Mouse (Mus musculus) kidney, embryonic 16.5 days (tissue): ENCODE results near the gene Olfr1441. TPM values are rescaled to one million over a fixed set of nuclear protein-coding genes. Genes with fewer than 3 reads are reported as not detected.

Source experiments
- ATAC-seq: fragments of 200-750 bp; cut with Nextera tagmentation; 2 replicates; pipeline ENCODE4 v1.8.0; 2017; ENCODE audit warnings: moderate TSS enrichment; ENCODE audit not compliant: low FRiP score, low TSS enrichment
- H3K27ac ChIP-seq: fragments of 300-500 bp; sonication (generic); 2 replicates; pipeline ENCODE4 v1.5.1; 2014; ENCODE audit warnings: low read length
- H3K27me3 ChIP-seq: fragments of 300-500 bp; sonication (generic); 2 replicates; pipeline ENCODE4 v1.6.1; 2014; ENCODE audit warnings: low read length, control low read depth, mixed read lengths; ENCODE audit not compliant: insufficient read depth
- H3K36me3 ChIP-seq: fragments of 300-500 bp; sonication (generic); 2 replicates; pipeline ENCODE4 v1.6.1; 2014; ENCODE audit warnings: low read length, control low read depth, mixed read lengths; ENCODE audit not compliant: insufficient read depth
- H3K4me1 ChIP-seq: fragments of 300-500 bp; sonication (generic); 2 replicates; pipeline ENCODE4 v1.6.1; 2014; ENCODE audit warnings: low read length, control low read depth, mixed read lengths; ENCODE audit not compliant: insufficient read depth
- H3K4me2 ChIP-seq: fragments of 300-500 bp; sonication (generic); replicated peaks from 2 replicates; pipeline ENCODE4 v1.6.1; 2014; ENCODE audit warnings: low read depth, low read length
- H3K4me3 ChIP-seq: fragments of 300-500 bp; sonication (generic); 2 replicates; pipeline ENCODE4 v1.5.1; 2014; ENCODE audit warnings: mild to moderate bottlenecking, low read length
- H3K9ac ChIP-seq: fragments of 300-500 bp; sonication (generic); replicated peaks from 2 replicates; pipeline ENCODE4 v1.6.1; 2014; ENCODE audit warnings: low read length
- H3K9me3 ChIP-seq: fragments of 300-500 bp; sonication (generic); 2 replicates; pipeline ENCODE4 v1.6.1; 2016; ENCODE audit warnings: low read length, control low read depth
- WGBS: fragments of 180-500 bp; shearing (Covaris S2); extraction: QIAGEN DNeasy Blood & Tissue Kit; methylation state at CpG from one replicate; pipeline ENCODE4 v1.1.7; 2014; 5-methylcytosine and 5-hydroxymethylcytosine counted together
- polyA plus RNA-seq: library from polyadenylated mRNA; unstranded; fragments of >200 nt; fragmentation: Nextera tagmentation; extraction: Ambion mirVana; gene quantifications from 2 replicates; pipeline ENCODE4 v1.2.1, GENCODE M21; 2015

The Olfr1441 gene
- polyA plus RNA-seq, 1 experiment from 2014 or later = not detected

- H3K9me3 ChIP-seq = no peaks in the 10 kb centered on the region
- WGBS = 77% methylated on average over 11 of the region's 11 CpGs
- H3K27me3 ChIP-seq = no peaks in the 10 kb centered on the region
- no peak for ATAC-seq
- H3K27ac ChIP-seq = no peak within 1 kb of the TSS
- H3K4me3 ChIP-seq = no peak within 1 kb of the TSS
- H3K4me1 ChIP-seq = no peaks in the 10 kb centered on the region
- H3K9ac ChIP-seq = no peak within 1 kb of the TSS
- no peak within 1 kb of the TSS for H3K4me2 ChIP-seq
- H3K36me3 ChIP-seq = no peaks in the 10 kb centered on the region
Observed at GRCm38 (mm10) chr19:12460282-12461249, 43.3 kb downstream of the Olfr1441 start, which contains the start of gene Mpeg1. Gene Mpeg1 (plus strand): TSS chr19:12460779.

- no peak overlapping the region for H3K27ac ChIP-seq
- WGBS = 69% methylated on average over 7 of the region's 7 CpGs
- H3K9ac ChIP-seq = no peak overlapping the region
- H3K9me3 ChIP-seq = no peaks in the 10 kb centered on the region
- no peak for ATAC-seq
- no peak overlapping the region for H3K4me2 ChIP-seq
- no peak overlapping the region for H3K4me3 ChIP-seq
- H3K27me3 ChIP-seq = no peaks in the 10 kb centered on the region
- no peaks in the 10 kb centered on the region for H3K4me1 ChIP-seq
- no peaks in the 10 kb centered on the region for H3K36me3 ChIP-seq
Observed at GRCm38 (mm10) chr19:12462851-12463721, 45.9 kb downstream of the Olfr1441 start.

GRCm38 (mm10) chr19:12463722-12464035, 46.4 kb downstream of the Olfr1441 start:
- H3K27me3 ChIP-seq = no peaks in the 10 kb centered on the region
- no peak overlapping the region for H3K27ac ChIP-seq
- 36% methylated on average over 1 of the region's 1 CpGs for WGBS
- H3K9me3 ChIP-seq = no peaks in the 10 kb centered on the region
- H3K4me2 ChIP-seq = no peak overlapping the region
- H3K9ac ChIP-seq = no peak overlapping the region
- H3K4me3 ChIP-seq = no peak overlapping the region
- H3K4me1 ChIP-seq = no peaks in the 10 kb centered on the region
- H3K36me3 ChIP-seq = 0 out of 2 replicates have a peak, but pooled peaks cover 3% of the 10 kb centered on the region
- peak; percentile 58; the same call in 1 of the 2 replicates for ATAC-seq

DNA sequence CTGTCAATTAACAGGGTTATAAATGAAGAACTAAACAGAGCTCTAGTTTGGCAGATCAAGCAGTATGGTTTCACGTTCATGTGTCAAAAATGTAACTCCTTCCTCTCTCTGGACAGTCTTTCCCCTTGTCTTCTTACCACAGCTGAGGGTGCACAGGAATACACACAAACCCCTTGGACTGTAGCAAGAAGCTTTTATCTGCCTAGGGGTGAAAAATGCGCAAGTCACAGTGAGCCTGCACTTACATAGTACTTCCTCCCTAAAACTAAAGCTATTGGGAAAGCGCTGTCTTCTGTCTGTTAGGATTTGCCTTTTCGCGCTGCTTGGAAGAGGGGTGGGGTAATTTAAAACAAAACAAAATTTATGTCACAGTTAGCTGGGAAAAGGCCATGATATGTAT, 46.9 kb downstream of the Olfr1441 start:
- Histone ChIP-seq H3K4me3 (no peak overlapping the region), H3K4me1 (no peaks in the 10 kb centered on the region), H3K27me3 (no peaks in the 10 kb centered on the region), H3K9me3 (no peaks in the 10 kb centered on the region), H3K9ac (no peak overlapping the region), H3K27ac (no peak overlapping the region), H3K4me2 (no peak overlapping the region), H3K36me3 (peaks cover 6% of the 10 kb centered on the region; the same call in 1 of the 2 replicates)
- WGBS = 81% methylated on average over 5 of the region's 5 CpGs
- ATAC-seq = no peak

DNA sequence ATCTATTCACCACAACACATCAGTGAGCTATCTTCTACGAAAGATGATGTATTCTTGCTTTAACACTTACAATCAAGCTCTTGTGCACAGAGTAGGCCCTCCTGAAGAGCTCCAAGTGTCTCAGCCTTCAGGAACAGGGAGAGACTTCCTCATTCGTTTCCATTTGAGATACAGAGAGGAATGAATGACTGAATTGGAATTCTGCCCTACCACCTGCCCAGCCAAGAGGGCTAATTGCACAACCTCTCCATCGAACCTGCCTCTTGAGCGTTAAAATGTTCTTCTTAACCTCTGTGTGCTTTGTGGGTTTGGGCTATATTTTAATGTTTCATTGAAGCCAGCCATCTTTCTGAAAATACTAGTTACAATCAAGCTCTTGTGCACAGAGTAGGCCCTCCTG, 47.4 kb downstream of the Olfr1441 start:
- Histone ChIP-seq H3K27ac (no peak overlapping the region), H3K4me3 (no peak overlapping the region), H3K27me3 (no peaks in the 10 kb centered on the region), H3K4me1 (no peaks in the 10 kb centered on the region), H3K36me3 (peaks cover 6% of the 10 kb centered on the region; the same call in 1 of the 2 replicates), H3K9me3 (no peaks in the 10 kb centered on the region), H3K9ac (no peak overlapping the region), H3K4me2 (no peak overlapping the region)
- 80% methylated on average over 4 of the region's 4 CpGs for WGBS
- no peak for ATAC-seq

GRCm38 (mm10) chr19:12465530-12466144, 48.4 kb downstream of the Olfr1441 start:
- no peaks in the 10 kb centered on the region for H3K27me3 ChIP-seq
- H3K4me1 ChIP-seq = no peaks in the 10 kb centered on the region
- H3K36me3 ChIP-seq = peaks cover 6% of the 10 kb centered on the region; the same call in 1 of the 2 replicates
- H3K9me3 ChIP-seq = no peaks in the 10 kb centered on the region
- WGBS = 90% methylated on average over 10 of the region's 10 CpGs
- no peak overlapping the region for H3K4me2 ChIP-seq
- H3K9ac ChIP-seq = no peak overlapping the region
- H3K4me3 ChIP-seq = no peak overlapping the region
- no peak overlapping the region for H3K27ac ChIP-seq
- ATAC-seq = no peak

DNA sequence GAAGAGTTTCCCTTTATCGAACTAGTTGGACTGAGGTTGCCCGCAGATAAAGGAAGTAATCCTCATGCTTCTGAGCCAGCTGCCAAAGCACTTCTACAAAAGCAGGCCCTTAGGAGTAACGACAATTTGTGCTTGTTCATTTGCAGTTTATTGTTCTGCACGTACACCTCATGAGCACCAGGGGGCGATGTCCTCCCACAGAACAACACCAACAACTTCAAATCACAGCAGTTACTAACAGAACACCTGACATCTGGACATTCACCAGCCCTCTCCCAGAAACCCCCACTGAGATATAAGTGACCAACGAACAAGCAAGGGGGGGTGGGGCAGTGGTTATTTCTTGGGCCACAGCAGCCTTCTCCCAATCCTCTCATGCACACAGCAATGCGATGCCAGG, 49.0 kb downstream of the Olfr1441 start:
- Histone ChIP-seq H3K4me3 (no peak overlapping the region), H3K4me1 (no peaks in the 10 kb centered on the region), H3K4me2 (no peak overlapping the region), H3K9ac (no peak overlapping the region), H3K9me3 (no peaks in the 10 kb centered on the region), H3K36me3 (peaks cover 6% of the 10 kb centered on the region; the same call in 1 of the 2 replicates), H3K27ac (no peak overlapping the region), H3K27me3 (no peaks in the 10 kb centered on the region)
- ATAC-seq = peak; percentile 25; the same call in 1 of the 2 replicates
- 30% methylated on average over 7 of the region's 7 CpGs for WGBS

DNA sequence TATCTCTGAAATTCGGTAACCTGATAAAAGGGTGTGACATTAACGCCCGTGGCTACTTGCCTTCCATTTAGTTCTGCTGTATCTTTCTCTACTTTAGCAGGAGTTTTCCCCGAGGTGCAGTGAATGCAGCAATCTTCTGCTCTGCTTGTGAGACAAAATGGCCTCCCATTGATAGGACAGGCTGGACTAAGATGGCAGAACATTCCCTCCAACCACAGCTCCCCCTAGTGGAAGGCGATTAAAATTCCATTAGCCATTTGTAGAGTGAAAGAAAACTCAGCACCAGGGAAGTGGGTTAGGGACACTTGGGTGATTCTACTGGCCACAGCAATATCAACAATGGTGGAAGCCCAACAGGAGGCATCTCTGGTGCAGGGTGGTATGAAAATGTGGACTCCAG, 50.2 kb downstream of the Olfr1441 start:
- WGBS = 85% methylated on average over 5 of the region's 5 CpGs
- H3K36me3 ChIP-seq = peaks cover 6% of the 10 kb centered on the region; the same call in 1 of the 2 replicates

GRCm38 (mm10) chr19:12471866-12472265, 54.6 kb downstream of the Olfr1441 start:
- 57% methylated on average over 3 of the region's 3 CpGs for WGBS
- H3K4me2 ChIP-seq = no peak overlapping the region
- H3K4me1 ChIP-seq = peaks cover 6% of the 10 kb centered on the region
- H3K27me3 ChIP-seq = no peaks in the 10 kb centered on the region
- no peak overlapping the region for H3K4me3 ChIP-seq
- no peak for ATAC-seq
- H3K9me3 ChIP-seq = no peaks in the 10 kb centered on the region
- no peak overlapping the region for H3K27ac ChIP-seq
- H3K9ac ChIP-seq = no peak overlapping the region
- peaks cover 6% of the 10 kb centered on the region; the same call in 1 of the 2 replicates for H3K36me3 ChIP-seq

More for the DNA sequence above, 50.2 kb downstream of the Olfr1441 start:
- no peak overlapping the region for H3K4me2 ChIP-seq
- H3K27me3 ChIP-seq = no peaks in the 10 kb centered on the region
- no peak overlapping the region for H3K4me3 ChIP-seq
- no peaks in the 10 kb centered on the region for H3K9me3 ChIP-seq
- H3K4me1 ChIP-seq = no peaks in the 10 kb centered on the region
- H3K27ac ChIP-seq = no peak overlapping the region
- H3K9ac ChIP-seq = no peak overlapping the region
- ATAC-seq = no peak
